Mouse (Mus musculus) heart, postnatal 25 days (tissue): ENCODE data around the gene Ahsa1. TPM values are rescaled to one million over a fixed set of nuclear protein-coding genes. Genes with fewer than 3 reads are reported as not detected.
"Not testable (repeated sequence)": the region's sequence is repeated elsewhere in the genome, so short reads cannot be mapped to it uniquely, and the experiment has no call there.

Experiments
- DNase-seq: peaks from one replicate; pipeline ENCODE4 v3.0.0; 2022; ENCODE audit warnings: low spot score
- intact Hi-C: fragments of 180-260 bp; cut with DNase I; formaldehyde crosslinking; loops from one replicate; pipeline ENCODE4 v1.15.1; 2025
- total RNA-seq, 2 experiments: library from RNA; stranded (reverse); gene quantifications; 2 replicates each; pipeline ENCODE4 v1.2.3; 2021

Gene Ahsa1
- total RNA-seq, 2 experiments from 2014 or later: 126 to 158 TPM

GRCm38 (mm10) chr12:87278118-87278730 is 11.9 kb downstream of the Ahsa1 start:
- no peak for DNase-seq
- intact Hi-C loops: no loop called here

- DNase-seq: no peak
- intact Hi-C loops: no loop called here
Measured at GRCm38 (mm10) chr12:87279350-87279749, 13.1 kb downstream of the Ahsa1 start.

GRCm38 (mm10) chr12:87279879-87280278 is 13.6 kb downstream of the Ahsa1 start:
- intact Hi-C loops: no loop called here
- no peak for DNase-seq

GRCm38 (mm10) chr12:87281766-87282165 is 15.5 kb downstream of the Ahsa1 start:
- no peak for DNase-seq
- intact Hi-C loops: no loop called here

- intact Hi-C loops: no loop called here
- DNase-seq: no peak
Measured at GRCm38 (mm10) chr12:87282743-87283142, 16.5 kb downstream of the Ahsa1 start.

DNA sequence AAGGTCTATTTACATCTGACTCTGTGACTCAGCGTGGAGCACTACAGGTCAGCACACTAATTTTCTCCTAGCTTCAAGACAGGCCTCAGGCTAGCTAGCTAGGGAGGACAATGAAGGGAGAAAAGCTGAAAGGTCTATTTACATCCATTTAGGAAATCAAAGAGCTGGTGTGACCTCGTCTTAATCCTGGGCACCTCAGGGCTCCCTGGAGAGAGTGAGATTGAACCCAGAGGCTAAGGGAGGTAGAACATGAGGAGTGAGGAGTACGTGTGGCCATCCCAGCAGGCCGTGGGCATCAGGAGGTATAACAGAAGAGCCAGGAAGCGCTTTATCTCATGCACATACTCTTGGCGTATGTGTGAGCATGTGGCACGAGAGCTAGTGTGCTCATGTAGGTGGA is 17.4 kb downstream of the Ahsa1 start:
- no peak for DNase-seq
- intact Hi-C loops: no loop called here

GRCm38 (mm10) chr12:87284268-87284667 is 18.0 kb downstream of the Ahsa1 start:
- intact Hi-C loops: no loop called here
- no peak for DNase-seq

- intact Hi-C loops: no loop called here
- no peak for DNase-seq
Measured at GRCm38 (mm10) chr12:87284726-87285125, 18.4 kb downstream of the Ahsa1 start.

GRCm38 (mm10) chr12:87289100-87289499 is 22.8 kb downstream of the Ahsa1 start:
- DNase-seq: no peak
- intact Hi-C loops: no loop called here

- no peak for DNase-seq
- intact Hi-C loops: no loop called here
Measured at GRCm38 (mm10) chr12:87293934-87294333, 27.7 kb downstream of the Ahsa1 start.

DNA sequence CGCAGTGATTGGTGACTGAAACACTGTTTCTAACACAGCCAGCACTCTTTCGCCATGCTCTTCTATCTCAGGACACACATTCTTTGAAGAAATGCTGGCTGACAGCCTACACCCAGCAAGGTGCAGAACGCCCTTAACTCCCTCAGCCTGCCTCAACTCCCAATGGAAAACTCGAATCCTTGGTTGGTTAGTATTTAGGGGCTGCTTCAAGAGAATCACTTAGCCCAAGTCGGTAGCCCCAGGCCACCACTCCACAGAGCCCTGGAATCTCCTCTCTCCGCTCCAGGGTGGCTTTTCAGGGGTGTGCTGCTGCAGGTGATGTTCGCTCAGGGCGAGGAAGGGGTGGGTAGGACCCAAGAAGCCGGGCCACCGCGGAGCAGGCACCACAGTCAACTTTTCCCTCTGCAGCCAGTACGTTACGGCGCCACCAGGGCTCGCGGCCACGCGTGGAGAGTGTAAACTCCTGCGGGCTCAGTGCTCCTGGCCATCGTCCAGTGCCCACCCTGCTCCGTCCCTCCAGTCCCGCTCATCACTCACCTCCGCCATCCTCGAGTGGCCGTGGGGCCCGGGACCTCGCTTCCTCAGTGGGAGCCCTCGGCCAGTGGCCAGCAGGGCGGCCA is 32.9 kb downstream of the Ahsa1 start:
- no peak for DNase-seq
- intact Hi-C loops: no loop called here

GRCm38 (mm10) chr12:87299657-87300440 is 33.6 kb downstream of the Ahsa1 start, which contains the start of gene Ism2:
Gene Ism2 (minus strand): TSS chr12:87299705.
- no peak for DNase-seq
- intact Hi-C loops: no loop called here

DNA sequence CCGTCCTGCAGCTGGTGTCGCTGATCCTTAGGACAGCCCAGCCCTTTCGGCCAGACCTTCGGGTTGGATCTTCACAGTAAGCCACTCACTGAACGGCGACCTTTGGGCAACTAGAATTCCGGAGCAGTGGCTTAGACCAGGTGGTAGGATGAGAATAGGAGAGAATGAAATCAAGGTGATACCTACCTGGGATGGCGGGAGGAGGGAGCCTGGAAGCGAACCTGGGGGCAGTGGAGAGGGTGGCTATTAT is 34.1 kb downstream of the Ahsa1 start:
- intact Hi-C loops: no loop called here

DNA sequence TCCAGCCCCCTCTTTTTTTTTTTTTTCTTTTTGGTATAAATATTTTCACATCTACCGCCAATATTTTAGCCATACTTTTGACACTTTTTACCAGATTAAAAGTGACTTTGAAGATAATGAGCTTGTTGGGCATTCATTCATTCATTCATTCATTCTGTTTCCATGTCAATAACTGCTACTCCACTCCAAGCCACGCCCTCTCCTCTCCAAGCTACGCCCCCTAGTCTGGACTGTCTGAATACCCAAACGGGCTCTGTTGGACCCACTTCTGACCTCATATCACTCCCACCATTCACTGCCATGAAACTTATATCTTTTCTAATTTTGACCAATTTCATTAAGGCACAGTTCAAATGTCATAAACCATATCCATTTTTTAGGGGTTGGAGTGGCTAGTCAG is 34.9 kb downstream of the Ahsa1 start:
- intact Hi-C loops: no loop called here

More for the DNA sequence above, 34.1 kb downstream of the Ahsa1 start:
- no peak for DNase-seq

DNA sequence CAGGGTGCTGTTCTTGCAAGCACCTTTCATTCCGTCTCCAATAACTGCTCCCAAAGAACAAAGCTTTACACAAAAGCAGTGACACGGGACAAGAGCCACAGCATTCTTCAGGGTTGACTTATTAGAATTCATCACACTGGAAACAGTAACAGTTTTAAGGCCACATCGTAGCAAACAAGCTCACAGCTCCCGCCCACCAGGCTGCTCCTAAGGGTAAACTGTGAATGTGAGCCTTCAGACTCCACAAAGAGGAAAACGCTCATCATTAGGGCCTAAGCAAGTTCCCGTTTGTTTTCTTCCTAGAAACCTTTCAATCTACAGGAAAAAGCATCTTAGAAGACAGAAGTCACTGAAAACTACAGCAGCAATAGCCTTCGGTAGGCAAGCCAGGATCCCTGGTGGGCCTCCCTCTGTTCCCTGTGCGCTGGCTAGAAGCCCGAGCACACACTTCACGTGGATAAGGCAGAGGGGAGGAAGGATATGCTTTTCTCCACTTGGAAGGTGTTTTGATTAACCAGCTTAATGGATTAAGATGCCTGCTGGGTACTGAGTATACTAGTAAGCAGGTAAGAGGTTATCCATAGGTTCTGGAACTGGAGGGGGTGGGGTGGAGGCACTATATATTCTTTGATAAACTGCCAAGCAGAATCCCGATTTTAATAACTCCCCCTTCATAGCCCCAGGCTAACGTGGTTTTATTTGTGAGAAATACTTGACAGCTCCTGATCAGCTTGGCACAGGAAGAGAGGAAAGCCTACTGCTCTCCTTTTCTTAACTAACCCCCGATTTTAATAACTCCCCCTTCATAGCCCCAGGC is 39.7 kb downstream of the Ahsa1 start:
- intact Hi-C loops: no loop called here

More for the DNA sequence above, 34.9 kb downstream of the Ahsa1 start:
- no peak for DNase-seq

GRCm38 (mm10) chr12:87306584-87306844 is 40.2 kb downstream of the Ahsa1 start:
- DNase-seq, intact Hi-C loops: not testable (repeated sequence)

More for the DNA sequence above, 39.7 kb downstream of the Ahsa1 start:
- DNase-seq: no peak

- intact Hi-C loops: no loop called here
- no peak for DNase-seq
Measured at GRCm38 (mm10) chr12:87313098-87313497, 46.8 kb downstream of the Ahsa1 start.

DNA sequence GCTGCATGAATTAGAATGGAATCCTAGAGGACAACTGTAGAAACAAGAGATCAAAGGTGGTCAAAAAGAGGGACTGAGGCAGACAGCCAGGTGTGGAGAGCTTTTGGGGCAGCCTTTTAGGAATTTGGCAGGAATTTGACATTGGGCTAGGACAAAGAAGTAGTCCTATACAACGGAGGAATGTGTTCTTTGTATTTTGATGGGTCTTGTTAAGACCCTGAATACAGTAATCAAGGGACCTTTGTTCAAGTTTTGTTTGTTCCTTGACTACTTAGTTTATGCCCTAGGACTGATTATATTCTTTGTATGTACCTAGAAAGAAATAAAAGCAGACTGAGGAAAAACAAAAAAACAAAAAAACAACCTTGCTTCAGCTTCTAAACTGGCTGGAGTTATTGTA is 51.7 kb downstream of the Ahsa1 start:
- intact Hi-C loops: no loop called here
- DNase-seq: no peak

- intact Hi-C loops: no loop called here
- DNase-seq: no peak
Measured at GRCm38 (mm10) chr12:87319229-87319628, 53.0 kb downstream of the Ahsa1 start.
